Mouse (Mus musculus): ENCODE measurements at regions not wholly inside any gene's neighbourhood (a gene's known extent, or its start where the extent isn't known, plus 50 kb on each side); places are given as distances from the start of the nearest gene placed in this dataset.

DNA sequence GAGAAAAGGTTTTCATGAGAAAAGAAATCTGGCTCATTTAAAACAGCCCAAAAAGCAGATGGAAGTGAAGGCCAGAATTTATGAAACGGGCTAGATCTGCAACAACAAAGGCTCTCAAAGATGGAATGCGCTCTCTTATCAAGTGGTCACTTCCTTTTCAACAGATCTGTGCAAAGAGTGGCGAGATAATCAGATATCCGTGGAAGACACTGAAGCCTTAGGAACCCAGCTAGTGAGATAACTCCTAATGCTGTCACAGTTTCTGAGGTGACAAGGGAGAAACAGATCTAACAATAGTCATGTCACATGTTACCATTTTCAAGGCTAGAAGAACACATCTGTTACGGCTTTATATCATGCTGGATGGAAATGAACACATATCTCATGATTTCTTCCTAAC, 107.1 kb downstream of the Tmco5 start:
- Histone ChIP-seq H3K27me3 (ENCODE audit: control insufficient read depth, insufficient read depth, low read length) (no peaks in the 10 kb centered on the region), H3K4me2 (ENCODE audit: low read depth, low read length) (no peak overlapping the region), H3K36me3 (ENCODE audit: control insufficient read depth, insufficient read depth, low read length) (no peaks in the 10 kb centered on the region), H3K4me3 (ENCODE audit: low read depth, low read length) (no peak overlapping the region), H3K4me1 (ENCODE audit: control insufficient read depth, insufficient read depth, low read length) (no peaks in the 10 kb centered on the region), H3K9me3 (ENCODE audit: control insufficient read depth, low read length) (no peaks in the 10 kb centered on the region), H3K27ac (ENCODE audit: low read depth, low read length) (no peak overlapping the region), H3K9ac (replicated peaks; ENCODE audit: low read depth, low read length) (no peak overlapping the region)
- 90% methylated on average over 5 of the region's 5 CpGs for WGBS
- ATAC-seq (ENCODE audit: low read depth), result no peak

DNA sequence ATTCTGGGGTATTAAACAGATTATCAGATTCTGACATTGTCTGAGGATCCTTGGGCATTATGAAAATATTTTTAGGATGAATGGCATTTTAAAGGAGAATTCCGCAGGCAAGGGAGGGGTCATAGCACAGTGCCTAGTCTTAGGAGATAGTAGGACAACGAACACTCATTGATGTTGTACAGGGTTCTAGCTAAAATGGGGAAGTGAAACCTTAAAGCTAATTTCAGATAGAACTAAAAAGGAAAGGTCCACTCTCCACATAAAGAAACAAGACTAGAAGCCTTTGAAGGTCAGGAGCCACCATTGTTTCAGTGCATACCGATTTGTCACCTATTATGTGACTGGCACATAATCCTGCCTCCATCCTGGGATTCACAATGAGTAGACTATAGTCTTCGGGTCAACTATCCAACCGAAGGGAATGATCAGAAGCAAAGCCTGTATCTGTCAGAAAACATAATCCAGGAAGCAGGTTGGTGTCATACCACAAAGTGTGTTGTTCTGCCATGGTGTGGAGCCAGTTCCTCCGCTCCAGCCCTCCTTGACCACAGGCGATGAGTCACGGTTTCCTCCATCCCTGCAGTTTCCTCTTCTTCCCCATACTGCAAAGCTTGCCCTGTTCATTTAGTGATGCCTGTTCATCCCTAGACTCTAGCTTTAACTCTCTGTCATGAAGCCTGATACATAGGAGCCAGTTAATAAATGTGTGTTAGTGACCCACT, 110.6 kb downstream of the Tmco5 start:
- Histone ChIP-seq H3K4me2 (ENCODE audit: low read depth, low read length) (no peak overlapping the region), H3K9me3 (ENCODE audit: control insufficient read depth, low read length) (no peaks in the 10 kb centered on the region), H3K27me3 (ENCODE audit: control insufficient read depth, insufficient read depth, low read length) (no peaks in the 10 kb centered on the region), H3K27ac (ENCODE audit: low read depth, low read length) (no peak overlapping the region), H3K4me1 (ENCODE audit: control insufficient read depth, insufficient read depth, low read length) (no peaks in the 10 kb centered on the region), H3K36me3 (ENCODE audit: control insufficient read depth, insufficient read depth, low read length) (no peaks in the 10 kb centered on the region), H3K4me3 (ENCODE audit: low read depth, low read length) (no peak overlapping the region), H3K9ac (replicated peaks; ENCODE audit: low read depth, low read length) (no peak overlapping the region)
- no peak for ATAC-seq (ENCODE audit: low read depth)
- 94% methylated on average over 8 of the region's 8 CpGs for WGBS

DNA sequence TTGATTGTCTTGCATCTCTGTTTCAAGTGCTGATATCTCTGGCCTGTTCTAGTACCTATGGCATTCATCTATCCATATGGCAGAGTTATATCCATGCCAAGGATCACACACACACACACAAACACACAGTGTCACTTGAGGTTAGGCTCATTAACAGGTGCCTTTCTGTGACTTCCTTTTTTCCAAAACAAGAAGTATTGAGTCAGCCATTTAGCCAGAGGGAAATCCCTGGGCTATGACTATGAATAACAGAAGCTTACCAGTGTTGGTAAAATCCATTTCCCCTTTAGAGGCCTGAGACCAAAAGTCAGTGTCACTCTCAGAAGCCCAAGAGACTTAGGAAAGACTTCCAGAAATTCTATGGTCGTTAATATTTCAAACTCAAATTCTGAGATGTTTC, 111.6 kb downstream of the Tmco5 start:
- H3K36me3 ChIP-seq (ENCODE audit: control insufficient read depth, insufficient read depth, low read length), result no peaks in the 10 kb centered on the region
- WGBS, result 87% methylated on average over 1 of the region's 1 CpGs
- no peaks in the 10 kb centered on the region for H3K4me1 ChIP-seq (ENCODE audit: control insufficient read depth, insufficient read depth, low read length)
- no peak overlapping the region for H3K27ac ChIP-seq (ENCODE audit: low read depth, low read length)
- ATAC-seq (ENCODE audit: low read depth), result no peak
- H3K27me3 ChIP-seq (ENCODE audit: control insufficient read depth, insufficient read depth, low read length), result no peaks in the 10 kb centered on the region
- no peak overlapping the region for H3K9ac ChIP-seq (replicated peaks; ENCODE audit: low read depth, low read length)
- H3K9me3 ChIP-seq (ENCODE audit: control insufficient read depth, low read length), result no peaks in the 10 kb centered on the region
- H3K4me2 ChIP-seq (ENCODE audit: low read depth, low read length), result no peak overlapping the region
- H3K4me3 ChIP-seq (ENCODE audit: low read depth, low read length), result no peak overlapping the region

DNA sequence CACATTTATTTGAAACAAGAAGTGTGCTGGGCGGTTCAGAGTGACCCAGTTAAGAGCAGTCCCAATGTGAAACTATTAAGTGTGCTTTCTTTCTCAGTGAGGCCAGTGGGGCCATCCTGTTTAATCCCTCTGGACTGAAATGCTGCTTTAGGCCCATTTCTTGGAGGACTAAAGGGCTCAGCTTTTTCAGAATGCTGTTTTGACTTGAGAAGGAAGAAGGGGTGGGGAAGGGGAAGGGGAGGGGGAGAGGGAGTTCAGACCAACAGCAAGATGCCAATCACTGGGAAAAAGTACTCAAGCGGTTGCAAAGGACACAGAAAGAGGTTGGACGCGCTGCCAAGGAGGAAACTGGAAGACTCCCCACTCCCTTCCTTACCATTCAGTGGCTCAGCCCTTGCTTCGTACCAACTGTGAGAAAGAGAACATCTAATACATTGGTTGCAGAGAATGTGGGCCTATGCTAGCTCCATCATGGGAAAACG, 113.1 kb downstream of the Tmco5 start:
- Histone ChIP-seq H3K9me3 (ENCODE audit: control insufficient read depth, low read length) (no peaks in the 10 kb centered on the region), H3K27ac (ENCODE audit: low read depth, low read length) (no peak overlapping the region), H3K4me1 (ENCODE audit: control insufficient read depth, insufficient read depth, low read length) (no peaks in the 10 kb centered on the region), H3K36me3 (ENCODE audit: control insufficient read depth, insufficient read depth, low read length) (no peaks in the 10 kb centered on the region), H3K4me2 (ENCODE audit: low read depth, low read length) (no peak overlapping the region), H3K9ac (replicated peaks; ENCODE audit: low read depth, low read length) (no peak overlapping the region), H3K27me3 (ENCODE audit: control insufficient read depth, insufficient read depth, low read length) (no peaks in the 10 kb centered on the region), H3K4me3 (ENCODE audit: low read depth, low read length) (no peak overlapping the region)
- 81% methylated on average over 6 of the region's 6 CpGs for WGBS
- no peak for ATAC-seq (ENCODE audit: low read depth)

DNA sequence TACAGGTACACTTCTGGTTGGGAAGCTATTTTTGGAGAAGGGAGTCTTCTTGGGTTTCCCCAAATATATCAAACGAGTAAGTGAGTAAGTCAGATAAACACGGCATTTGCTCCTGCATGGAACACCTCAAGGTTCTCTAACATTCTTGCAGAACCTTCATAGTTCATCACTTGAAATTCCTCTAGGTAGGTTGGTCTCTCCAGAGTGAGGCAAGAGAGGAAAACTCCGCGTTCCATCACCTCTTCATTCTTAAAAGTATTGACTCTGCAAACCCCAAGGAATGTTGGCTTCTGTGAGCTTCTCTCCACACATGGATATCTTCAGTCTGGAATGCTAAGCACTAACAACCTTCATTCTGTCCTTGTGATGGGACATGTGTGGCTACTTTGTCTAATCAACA, 115.2 kb downstream of the Tmco5 start:
- Histone ChIP-seq H3K4me1 (ENCODE audit: control insufficient read depth, insufficient read depth, low read length) (no peaks in the 10 kb centered on the region), H3K27ac (ENCODE audit: low read depth, low read length) (no peak overlapping the region), H3K9ac (replicated peaks; ENCODE audit: low read depth, low read length) (no peak overlapping the region), H3K27me3 (ENCODE audit: control insufficient read depth, insufficient read depth, low read length) (no peaks in the 10 kb centered on the region), H3K9me3 (ENCODE audit: control insufficient read depth, low read length) (no peaks in the 10 kb centered on the region), H3K4me2 (ENCODE audit: low read depth, low read length) (no peak overlapping the region), H3K4me3 (ENCODE audit: low read depth, low read length) (no peak overlapping the region), H3K36me3 (ENCODE audit: control insufficient read depth, insufficient read depth, low read length) (no peaks in the 10 kb centered on the region)
- 94% methylated on average over 4 of the region's 4 CpGs for WGBS
- ATAC-seq (ENCODE audit: low read depth), result no peak

DNA sequence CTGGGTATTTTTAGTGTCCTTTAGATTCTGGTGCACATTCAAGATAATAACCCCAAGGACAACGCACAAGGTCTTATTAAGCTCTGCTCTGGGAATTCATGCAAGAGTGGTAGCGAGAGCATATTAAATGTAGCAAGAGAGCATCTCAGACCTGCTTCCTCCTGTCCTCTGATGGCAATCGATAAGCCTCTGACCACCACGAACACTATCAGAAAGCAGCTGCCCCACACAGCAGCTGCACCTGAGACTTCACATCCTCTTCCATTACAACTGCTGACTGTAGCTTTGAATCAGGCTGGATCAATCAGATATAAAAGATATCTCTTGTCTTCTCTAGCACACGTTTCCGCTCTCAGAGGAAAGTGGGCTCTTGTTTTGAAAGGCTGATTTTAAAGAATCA, 117.8 kb downstream of the Tmco5 start:
- H3K9ac ChIP-seq (replicated peaks; ENCODE audit: low read depth, low read length), result no peak overlapping the region
- H3K9me3 ChIP-seq (ENCODE audit: control insufficient read depth, low read length), result no peaks in the 10 kb centered on the region
- no peaks in the 10 kb centered on the region for H3K36me3 ChIP-seq (ENCODE audit: control insufficient read depth, insufficient read depth, low read length)
- H3K27ac ChIP-seq (ENCODE audit: low read depth, low read length), result no peak overlapping the region
- H3K4me3 ChIP-seq (ENCODE audit: low read depth, low read length), result no peak overlapping the region
- no peaks in the 10 kb centered on the region for H3K4me1 ChIP-seq (ENCODE audit: control insufficient read depth, insufficient read depth, low read length)
- no peak for ATAC-seq (ENCODE audit: low read depth)
- H3K27me3 ChIP-seq (ENCODE audit: control insufficient read depth, insufficient read depth, low read length), result no peaks in the 10 kb centered on the region
- WGBS, result 82% methylated on average over 6 of the region's 6 CpGs
- H3K4me2 ChIP-seq (ENCODE audit: low read depth, low read length), result no peak overlapping the region

DNA sequence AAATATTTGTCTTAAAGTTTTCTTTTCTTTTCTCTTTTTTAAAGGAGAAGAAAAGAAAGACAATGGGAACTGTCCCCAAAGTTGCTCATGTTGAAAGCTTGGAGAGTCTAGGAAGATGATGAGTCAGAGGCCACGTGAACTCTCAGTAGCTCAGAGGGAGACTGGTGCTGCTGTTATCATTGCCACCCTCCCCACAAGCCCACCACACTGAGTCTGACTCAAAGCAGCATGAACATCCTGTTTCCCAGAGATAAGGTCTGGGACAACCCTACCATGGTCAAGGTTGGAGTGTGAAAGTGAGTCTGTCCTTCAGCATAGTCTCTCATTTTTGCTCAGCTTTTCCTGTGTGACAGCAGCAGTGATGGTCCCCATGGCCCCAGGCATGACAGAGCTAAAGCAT, 120.3 kb downstream of the Tmco5 start:
- ATAC-seq (ENCODE audit: low read depth), result no peak

DNA sequence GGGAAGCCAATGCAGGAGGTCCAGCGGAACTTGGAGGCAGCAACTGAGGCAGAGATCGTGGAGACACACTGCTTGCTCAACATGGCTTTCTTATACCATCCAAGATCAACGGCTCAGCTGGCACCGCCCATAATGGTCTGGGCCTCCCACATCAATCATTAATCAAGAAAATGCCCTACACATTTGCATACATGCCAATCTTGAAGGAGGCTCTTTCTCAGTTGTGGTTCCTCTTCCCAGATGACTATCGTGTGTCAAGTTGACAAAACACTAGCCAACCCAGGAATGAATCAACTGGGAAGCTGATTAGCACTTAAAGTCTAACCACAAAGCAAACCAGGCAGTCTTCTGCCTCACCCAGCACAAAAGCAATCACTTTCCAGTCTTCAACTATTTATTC, 121.1 kb downstream of the Tmco5 start:
- Histone ChIP-seq H3K27ac (ENCODE audit: low read depth, low read length) (no peak overlapping the region), H3K4me1 (ENCODE audit: control insufficient read depth, insufficient read depth, low read length) (no peaks in the 10 kb centered on the region), H3K9me3 (ENCODE audit: control insufficient read depth, low read length) (no peaks in the 10 kb centered on the region), H3K4me3 (ENCODE audit: low read depth, low read length) (no peak overlapping the region), H3K9ac (replicated peaks; ENCODE audit: low read depth, low read length) (no peak overlapping the region), H3K36me3 (ENCODE audit: control insufficient read depth, insufficient read depth, low read length) (no peaks in the 10 kb centered on the region), H3K4me2 (ENCODE audit: low read depth, low read length) (no peak overlapping the region), H3K27me3 (ENCODE audit: control insufficient read depth, insufficient read depth, low read length) (no peaks in the 10 kb centered on the region)
- WGBS, result 75% methylated on average over 5 of the region's 5 CpGs
- no peak for ATAC-seq (ENCODE audit: low read depth)

More for the DNA sequence above, 120.3 kb downstream of the Tmco5 start:
- Histone ChIP-seq H3K36me3 (ENCODE audit: control insufficient read depth, insufficient read depth, low read length) (no peaks in the 10 kb centered on the region), H3K9ac (replicated peaks; ENCODE audit: low read depth, low read length) (no peak overlapping the region), H3K4me2 (ENCODE audit: low read depth, low read length) (no peak overlapping the region), H3K27ac (ENCODE audit: low read depth, low read length) (no peak overlapping the region), H3K4me3 (ENCODE audit: low read depth, low read length) (no peak overlapping the region), H3K4me1 (ENCODE audit: control insufficient read depth, insufficient read depth, low read length) (no peaks in the 10 kb centered on the region), H3K9me3 (ENCODE audit: control insufficient read depth, low read length) (no peaks in the 10 kb centered on the region), H3K27me3 (ENCODE audit: control insufficient read depth, insufficient read depth, low read length) (no peaks in the 10 kb centered on the region)
- WGBS, result 69% methylated on average over 1 of the region's 1 CpGs

DNA sequence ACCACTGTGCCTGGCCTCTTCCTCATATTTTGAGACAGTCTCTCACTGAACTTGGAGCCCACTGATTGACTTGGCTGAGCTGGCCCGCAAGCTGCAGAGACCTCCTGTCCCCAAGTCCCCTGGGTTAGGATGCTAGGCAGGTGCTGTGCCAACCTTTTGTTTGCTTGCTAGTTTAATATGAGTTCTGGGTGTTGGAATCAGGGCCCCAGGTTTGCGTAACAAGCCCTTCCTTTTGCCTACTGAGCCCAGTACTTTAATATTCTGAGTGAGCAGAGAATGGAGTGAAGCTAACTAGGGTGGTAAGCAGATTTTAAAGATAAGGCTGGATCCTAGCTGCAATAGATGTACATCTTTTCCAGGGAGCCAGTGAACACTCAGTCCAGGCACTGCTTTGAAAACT, 117.2 kb upstream of the Spred1 start:
- Histone ChIP-seq H3K4me1 (ENCODE audit: control insufficient read depth, insufficient read depth, low read length) (no peaks in the 10 kb centered on the region), H3K36me3 (ENCODE audit: control insufficient read depth, insufficient read depth, low read length) (no peaks in the 10 kb centered on the region), H3K9ac (replicated peaks; ENCODE audit: low read depth, low read length) (no peak overlapping the region), H3K4me2 (ENCODE audit: low read depth, low read length) (no peak overlapping the region), H3K9me3 (ENCODE audit: control insufficient read depth, low read length) (no peaks in the 10 kb centered on the region), H3K27ac (ENCODE audit: low read depth, low read length) (no peak overlapping the region), H3K27me3 (ENCODE audit: control insufficient read depth, insufficient read depth, low read length) (no peaks in the 10 kb centered on the region), H3K4me3 (ENCODE audit: low read depth, low read length) (no peak overlapping the region)
- ATAC-seq (ENCODE audit: low read depth), result no peak
- WGBS, result 88% methylated on average over 2 of the region's 2 CpGs

Data from neural tube, embryonic 14.5 days (tissue).